Mouse (Mus musculus) G1E (cell line): ENCODE data around the gene Apbb1.

Experiments used
- CTCF ChIP-seq: IDR thresholded peaks from 2 replicates; pipeline ENCODE4 v1.5.1; 2012; ENCODE audit warnings: low read depth, low read length, inconsistent platforms, mixed read lengths
- GATA2 ChIP-seq: IDR thresholded peaks from 2 replicates; pipeline ENCODE4 v1.6.1; 2012; ENCODE audit warnings: low read depth, low read length, inconsistent platforms, borderline replicate concordance
- POLR2AphosphoS5 ChIP-seq: IDR thresholded peaks from 2 replicates; pipeline ENCODE4 v1.6.1; 2012; ENCODE audit warnings: low read depth, low read length, inconsistent platforms; ENCODE audit not compliant: insufficient replicate concordance
- TAL1 ChIP-seq: conservative IDR thresholded peaks from 2 replicates; pipeline ENCODE4 v1.6.1; 2012; ENCODE audit warnings: low read depth, low read length, inconsistent platforms, mixed read lengths

GRCm38 (mm10) chr7:105516669-105517360 lies 64.6 kb downstream of the Apbb1 start:
- TF ChIP-seq CTCF (no peak), TAL1 (no peak), POLR2AphosphoS5 (no peak), GATA2 (no peak)
